In the genomic region with DNA sequence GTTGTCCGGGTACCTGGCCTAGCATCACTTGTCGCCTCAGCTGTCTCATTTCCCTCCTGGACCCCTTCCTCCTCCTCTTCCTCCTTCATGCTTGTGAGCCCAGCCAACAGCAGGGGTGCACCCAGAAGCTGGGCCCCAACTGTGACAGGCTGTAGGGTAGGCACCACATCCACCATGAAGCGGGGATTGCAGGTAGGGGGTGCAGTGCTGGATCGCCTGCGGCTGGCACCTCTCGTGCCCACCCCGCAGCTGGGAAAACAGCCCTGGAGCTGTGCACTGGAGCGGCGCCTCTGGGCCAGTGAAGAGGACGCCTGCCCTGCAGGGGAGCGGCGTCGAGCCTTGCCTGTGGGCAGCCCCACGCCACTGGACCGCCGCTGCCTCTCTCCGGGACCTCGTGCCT, we compare ENCODE assay signal across 13 mouse cellular contexts. TPM values are rescaled to one million over a fixed set of nuclear protein-coding genes. Genes with fewer than 3 reads are reported as not detected.
DNase-seq lines count a peak whose midpoint lies in the region; ATAC-seq lines count a peak whose summit lies in the region.
"Had no signal": no experiment of that assay in that cellular context is flagged by ENCODE, and none has a peak within 500 bp of the region (broad histone marks: within the 10 kb centered on the region; RNA-seq: fewer than 3 reads in every experiment).

Gene Gm9821 (plus strand): TSS at position 221 of the 400 bp plus-strand sequence.

- no peak for ATAC-seq in heart, embryonic 11.5 days (replicated peaks; ENCODE audit: insufficient number of reproducible peaks, low FRiP score, low TSS enrichment)
- ATAC-seq in megakaryocyte, adult 5-6 weeks (ENCODE audit: poor library complexity, severe bottlenecking) = no peak
- no peak for ATAC-seq in hindbrain, embryonic 16.5 days
- no peak for ATAC-seq in liver, embryonic 16.5 days (ENCODE audit: low read depth)

- intact Hi-C loops in heart, postnatal 36 days (cut with DNase I) = no loop called here

- no peaks in the 10 kb centered on the region for H3K9me3 ChIP-seq in heart, embryonic 11.5 days (replicated peaks; ENCODE audit: control insufficient read depth, low read length)
- no peaks in the 10 kb centered on the region for H3K9me3 ChIP-seq in megakaryocyte, embryonic 14.5 days
- H3K9me3 ChIP-seq in hindbrain, embryonic 16.5 days (ENCODE audit: control insufficient read depth, low read length) = no peaks in the 10 kb centered on the region
- no peaks in the 10 kb centered on the region for H3K9me3 ChIP-seq in liver, embryonic 16.5 days (replicated peaks; ENCODE audit: control insufficient read depth, low read length)

- H3K4me1 ChIP-seq in heart, embryonic 11.5 days (ENCODE audit: control insufficient read depth, insufficient read depth, low read length) = peaks cover 58% of the 10 kb centered on the region
- H3K4me1 ChIP-seq in megakaryocyte, embryonic 14.5 days = peaks cover 96% of the 10 kb centered on the region
- H3K4me1 ChIP-seq in hindbrain, embryonic 16.5 days (ENCODE audit: control insufficient read depth, insufficient read depth, low read depth, low read length) = peaks cover 36% of the 10 kb centered on the region
- peaks cover 58% of the 10 kb centered on the region for H3K4me1 ChIP-seq in liver, embryonic 16.5 days (ENCODE audit: control insufficient read depth, low read depth, low read length)

- WGBS in heart, embryonic 11.5 days (ENCODE audit: insufficient replicate concordance) = 91% methylated on average over 18 of the region's 18 CpGs
- WGBS in hindbrain, embryonic 16.5 days = 83% methylated on average over 17 of the region's 18 CpGs
- 89% methylated on average over 18 of the region's 18 CpGs for WGBS in liver, embryonic 16.5 days (ENCODE audit: insufficient replicate concordance)

- peak within 1 kb of the TSS; percentile 52; the same call in 1 of the 2 replicates for H3K4me2 ChIP-seq in heart, embryonic 11.5 days
- no peak within 1 kb of the TSS for H3K4me2 ChIP-seq in hindbrain, embryonic 16.5 days (ENCODE audit: low read length)
- H3K4me2 ChIP-seq in liver, embryonic 16.5 days (ENCODE audit: low read depth, low read length) = peak within 1 kb of the TSS; percentile 68; the same call in 1 of the 2 replicates

- no peaks in the 10 kb centered on the region for H3K27me3 ChIP-seq in heart, embryonic 11.5 days (ENCODE audit: control insufficient read depth, insufficient read depth, low read length)
- no peaks in the 10 kb centered on the region for H3K27me3 ChIP-seq in megakaryocyte, embryonic 14.5 days (replicated peaks)
- H3K27me3 ChIP-seq in hindbrain, embryonic 16.5 days (replicated peaks; ENCODE audit: control insufficient read depth, insufficient read depth, low read length) = no peaks in the 10 kb centered on the region
- no peaks in the 10 kb centered on the region for H3K27me3 ChIP-seq in liver, embryonic 16.5 days (ENCODE audit: control insufficient read depth, insufficient read depth, low read depth, low read length)

- H3K36me3 ChIP-seq in heart, embryonic 11.5 days (ENCODE audit: control insufficient read depth, insufficient read depth, low read length) = peaks cover 5% of the 10 kb centered on the region
- H3K36me3 ChIP-seq in megakaryocyte, embryonic 14.5 days (replicated peaks; ENCODE audit: low read length) = peaks cover 76% of the 10 kb centered on the region
- no peaks in the 10 kb centered on the region for H3K36me3 ChIP-seq in hindbrain, embryonic 16.5 days (ENCODE audit: control insufficient read depth, insufficient read depth, low read length)
- H3K36me3 ChIP-seq in liver, embryonic 16.5 days (ENCODE audit: control insufficient read depth, insufficient read depth) = peaks cover 21% of the 10 kb centered on the region

- H3K9ac ChIP-seq in heart, embryonic 11.5 days (ENCODE audit: low read depth, low read length) = 0 out of 2 replicates have a peak within 1 kb of the TSS, but pooled peaks have one; percentile 54
- peak within 1 kb of the TSS; percentile 13; the same call in 1 of the 2 replicates for H3K9ac ChIP-seq in hindbrain, embryonic 16.5 days (ENCODE audit: low read depth, low read length)
- no peak within 1 kb of the TSS for H3K9ac ChIP-seq in liver, embryonic 16.5 days (ENCODE audit: low read depth, low read length)

- no peak for DNase-seq in heart, postnatal 36 days
- DNase-seq in frontal cortex, postnatal 10 days (ENCODE audit: low spot score in 2 of 2) = no peak
- no peak for DNase-seq in kidney, postnatal 25 days
- DNase-seq: adrenal gland, adult 8-10 months; cerebellum, postnatal 25 days; kidney, adult 11 months; layer of hippocampus, postnatal 36 days; lung, postnatal 10 days had no signal

- H3K4me3 ChIP-seq in heart, embryonic 11.5 days (ENCODE audit: low read depth, low read length) = no peak within 1 kb of the TSS
- H3K4me3 ChIP-seq in megakaryocyte, embryonic 14.5 days (replicated peaks) = peak within 1 kb of the TSS; percentile 93
- H3K4me3 ChIP-seq in hindbrain, embryonic 16.5 days (ENCODE audit: low read length) = no peak within 1 kb of the TSS
- H3K4me3 ChIP-seq in liver, embryonic 16.5 days (ENCODE audit: low read depth, low read length) = no peak within 1 kb of the TSS

- H3K27ac ChIP-seq in heart, embryonic 11.5 days (ENCODE audit: low read depth, low read length) = no peak within 1 kb of the TSS
- no peak within 1 kb of the TSS for H3K27ac ChIP-seq in hindbrain, embryonic 16.5 days (ENCODE audit: low read depth, low read length)
- peak within 1 kb of the TSS; percentile 18; the same call in 1 of the 2 replicates for H3K27ac ChIP-seq in liver, embryonic 16.5 days (ENCODE audit: low read length)

RNA-seq across cellular contexts. Expression of gene Gm9821, which starts in this region (rescaled TPM):
- polyA plus RNA-seq in heart, embryonic 11.5 days (2014; fragmentation: Nextera tagmentation; extraction: Ambion mirVana) = 1.8 and 2.8 TPM in 2 replicates
- not detected for total RNA-seq in heart, postnatal 36 days (2021)
- not detected in 2 replicates for polyA plus RNA-seq in megakaryocyte, embryonic 14.5 days (2012; ENCODE audit: insufficient read depth, low replicate concordance)
- total RNA-seq in megakaryocyte, adult 5-6 weeks (2015) = not detected in 2 replicates
- total RNA-seq in megakaryocyte, adult 5-6 weeks (2017) = 0.69 TPM in 1 of 2 replicates, not detected in the other
- polyA plus RNA-seq in hindbrain, embryonic 16.5 days (2015; fragmentation: Nextera tagmentation; extraction: Ambion mirVana) = 0.16 and 0.29 TPM in 2 replicates
- polyA plus RNA-seq in liver, embryonic 16.5 days (2015; fragmentation: Nextera tagmentation; extraction: Ambion mirVana) = 0.68 and 1.0 TPM in 2 replicates
- total RNA-seq: adrenal gland, adult 8-10 months; layer of hippocampus, postnatal 36 days had no signal
